Mouse (Mus musculus): ENCODE results near the gene Incenp. TPM values are rescaled to one million over a fixed set of nuclear protein-coding genes. Genes with fewer than 3 reads are reported as not detected.
"Not testable (repeated sequence)": the region's sequence is repeated elsewhere in the genome, so short reads cannot be mapped to it uniquely, and the experiment has no call there.

The Incenp gene
- polyA plus RNA-seq, 1 experiment from 2014 or later, result 92.2 TPM

GRCm38 (mm10) chr19:9914346-9914745 lies 15.0 kb upstream of the Incenp start:
- H3K9me3 ChIP-seq (replicated peaks; ENCODE audit: control insufficient read depth, low read length), result no peaks in the 10 kb centered on the region
- no peaks in the 10 kb centered on the region for H3K4me1 ChIP-seq (ENCODE audit: control insufficient read depth, insufficient read depth, low read length)
- H3K27ac ChIP-seq (replicated peaks; ENCODE audit: low read depth, low read length), result no peak overlapping the region
- DNase-seq (ENCODE audit: low spot score) (no peak), ATAC-seq (replicated peaks; ENCODE audit: insufficient number of reproducible peaks, low FRiP score, low TSS enrichment, low read depth) (no peak)
- no peaks in the 10 kb centered on the region for H3K27me3 ChIP-seq (ENCODE audit: control insufficient read depth, insufficient read depth, low read length)
- no peak overlapping the region for H3K4me3 ChIP-seq (ENCODE audit: low read depth, low read length)
- WGBS, result 84% methylated on average over 3 of the region's 3 CpGs
- H3K36me3 ChIP-seq (replicated peaks; ENCODE audit: control insufficient read depth, insufficient read depth, low read depth, low read length), result no peaks in the 10 kb centered on the region
- no peak overlapping the region for H3K9ac ChIP-seq (replicated peaks; ENCODE audit: low read length)
- no peak overlapping the region for H3K4me2 ChIP-seq (ENCODE audit: low read depth, low read length)

DNA sequence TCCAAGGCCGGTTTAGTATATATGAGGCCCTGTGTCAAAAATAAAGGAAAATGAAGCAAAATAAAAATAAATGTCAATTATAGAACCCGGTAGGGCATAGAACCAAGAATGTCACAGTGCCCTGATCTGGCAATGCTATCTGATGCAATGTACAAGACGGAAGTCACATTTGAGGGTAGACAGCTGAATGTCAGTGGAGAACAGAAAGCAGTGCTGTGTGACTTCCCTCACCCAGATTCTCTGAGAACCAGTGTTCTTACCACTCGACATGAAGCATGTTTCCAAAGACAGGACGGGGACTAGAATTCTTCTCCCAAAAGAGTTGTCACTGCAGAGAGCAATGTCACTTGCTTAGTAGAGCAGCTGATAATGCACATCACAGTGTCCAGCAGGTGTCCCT lies 14.4 kb upstream of the Incenp start:
- H3K4me1 ChIP-seq (ENCODE audit: control insufficient read depth, insufficient read depth, low read length), result no peaks in the 10 kb centered on the region
- no peak overlapping the region for H3K4me3 ChIP-seq (ENCODE audit: low read depth, low read length)
- no peak overlapping the region for H3K4me2 ChIP-seq (ENCODE audit: low read depth, low read length)
- no peaks in the 10 kb centered on the region for H3K27me3 ChIP-seq (ENCODE audit: control insufficient read depth, insufficient read depth, low read length)
- DNase-seq (ENCODE audit: low spot score) (no peak), ATAC-seq (replicated peaks; ENCODE audit: insufficient number of reproducible peaks, low FRiP score, low TSS enrichment, low read depth) (no peak)
- H3K36me3 ChIP-seq (replicated peaks; ENCODE audit: control insufficient read depth, insufficient read depth, low read depth, low read length), result no peaks in the 10 kb centered on the region
- no peak overlapping the region for H3K9ac ChIP-seq (replicated peaks; ENCODE audit: low read length)
- no peak overlapping the region for H3K27ac ChIP-seq (replicated peaks; ENCODE audit: low read depth, low read length)
- no peaks in the 10 kb centered on the region for H3K9me3 ChIP-seq (replicated peaks; ENCODE audit: control insufficient read depth, low read length)
- 86% methylated on average over 5 of the region's 5 CpGs for WGBS

DNA sequence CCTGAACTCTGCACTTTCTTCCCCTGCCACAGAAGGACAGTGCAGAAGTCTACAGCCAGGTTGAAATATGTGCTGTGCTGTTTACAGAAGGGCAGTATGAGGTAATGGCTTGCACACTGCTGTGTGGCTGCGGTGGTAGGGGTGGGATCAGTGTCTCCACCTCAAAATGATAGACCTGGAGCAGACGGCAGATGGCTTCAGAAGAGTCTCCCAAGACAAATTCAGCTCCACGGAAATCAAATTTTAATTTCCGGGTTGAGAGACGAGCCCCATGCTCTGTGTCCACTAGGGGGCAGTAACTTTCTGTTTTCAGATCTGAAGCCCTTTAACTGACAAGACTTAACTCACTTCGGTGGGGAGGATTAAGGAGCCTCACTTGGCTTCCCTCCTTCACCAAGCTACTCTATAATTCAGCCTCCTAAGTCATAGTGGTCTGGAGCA lies 12.0 kb upstream of the Incenp start:
- H3K4me1 ChIP-seq (ENCODE audit: control insufficient read depth, insufficient read depth, low read length), result no peaks in the 10 kb centered on the region
- ATAC-seq (replicated peaks; ENCODE audit: insufficient number of reproducible peaks, low FRiP score, low TSS enrichment, low read depth), result no peak
- H3K4me3 ChIP-seq (ENCODE audit: low read depth, low read length), result no peak overlapping the region
- no peaks in the 10 kb centered on the region for H3K36me3 ChIP-seq (replicated peaks; ENCODE audit: control insufficient read depth, insufficient read depth, low read depth, low read length)
- no peak overlapping the region for H3K9ac ChIP-seq (replicated peaks; ENCODE audit: low read length)
- no peaks in the 10 kb centered on the region for H3K27me3 ChIP-seq (ENCODE audit: control insufficient read depth, insufficient read depth, low read length)
- 18% methylated on average over 6 of the region's 6 CpGs for WGBS
- no peaks in the 10 kb centered on the region for H3K9me3 ChIP-seq (replicated peaks; ENCODE audit: control insufficient read depth, low read length)
- DNase-seq (ENCODE audit: low spot score), result peak; percentile 86
- no peak overlapping the region for H3K4me2 ChIP-seq (ENCODE audit: low read depth, low read length)
- H3K27ac ChIP-seq (replicated peaks; ENCODE audit: low read depth, low read length), result no peak overlapping the region

DNA sequence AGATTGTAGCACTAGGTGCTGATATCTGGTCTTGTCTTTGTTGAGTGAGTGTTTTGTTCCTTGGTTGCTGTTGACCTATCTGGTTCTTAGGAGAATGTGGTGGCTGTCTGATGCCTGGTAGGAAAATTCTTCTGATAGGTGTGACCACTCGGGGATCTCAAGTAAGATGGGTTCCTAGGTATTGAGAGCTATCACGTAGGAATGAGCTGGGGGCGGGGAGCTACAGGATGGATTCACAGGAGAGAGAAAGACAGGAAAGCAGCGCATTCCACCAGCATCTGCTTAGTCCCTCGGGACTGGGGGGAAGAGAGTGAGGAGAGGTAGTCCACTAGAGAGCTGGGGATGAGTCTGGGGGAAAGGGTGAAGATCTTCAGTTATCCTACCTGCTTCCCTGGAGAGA lies 10.0 kb upstream of the Incenp start:
- ATAC-seq (replicated peaks; ENCODE audit: insufficient number of reproducible peaks, low FRiP score, low TSS enrichment, low read depth) (no peak), DNase-seq (ENCODE audit: low spot score) (no peak)
- H3K9me3 ChIP-seq (replicated peaks; ENCODE audit: control insufficient read depth, low read length), result no peaks in the 10 kb centered on the region
- H3K27me3 ChIP-seq (ENCODE audit: control insufficient read depth, insufficient read depth, low read length), result no peaks in the 10 kb centered on the region
- H3K27ac ChIP-seq (replicated peaks; ENCODE audit: low read depth, low read length), result no peak overlapping the region
- H3K4me2 ChIP-seq (ENCODE audit: low read depth, low read length), result no peak overlapping the region
- H3K4me1 ChIP-seq (ENCODE audit: control insufficient read depth, insufficient read depth, low read length), result no peaks in the 10 kb centered on the region
- whole genome bisulfite sequencing, result 77% methylated on average over 5 of the region's 5 CpGs
- H3K9ac ChIP-seq (replicated peaks; ENCODE audit: low read length), result no peak overlapping the region
- H3K4me3 ChIP-seq (ENCODE audit: low read depth, low read length), result no peak overlapping the region
- H3K36me3 ChIP-seq (replicated peaks; ENCODE audit: control insufficient read depth, insufficient read depth, low read depth, low read length), result no peaks in the 10 kb centered on the region

- H3K4me2 ChIP-seq (ENCODE audit: low read depth, low read length); H3K4me1 ChIP-seq (ENCODE audit: control insufficient read depth, insufficient read depth, low read length); H3K4me3 ChIP-seq (ENCODE audit: low read depth, low read length); H3K27ac ChIP-seq (replicated peaks; ENCODE audit: low read depth, low read length); H3K27me3 ChIP-seq (ENCODE audit: control insufficient read depth, insufficient read depth, low read length); H3K36me3 ChIP-seq (replicated peaks; ENCODE audit: control insufficient read depth, insufficient read depth, low read depth, low read length); DNase-seq (ENCODE audit: low spot score); ATAC-seq (replicated peaks; ENCODE audit: insufficient number of reproducible peaks, low FRiP score, low TSS enrichment, low read depth); H3K9me3 ChIP-seq (replicated peaks; ENCODE audit: control insufficient read depth, low read length); H3K9ac ChIP-seq (replicated peaks; ENCODE audit: low read length): not testable (repeated sequence)
- 94% methylated on average over 2 of the region's 2 CpGs for WGBS
These were observed 1.3 kb upstream of the Incenp start for GRCm38 (mm10) chr19:9900696-9901095.

GRCm38 (mm10) chr19:9899780-9900146 lies 412 bp upstream of the Incenp start:
- whole genome bisulfite sequencing, result 8% methylated on average over 10 of the region's 10 CpGs
- Histone ChIP-seq H3K4me3 (ENCODE audit: low read depth, low read length) (peak overlapping the region; percentile 68), H3K9ac (replicated peaks; ENCODE audit: low read length) (peak overlapping the region; percentile 33), H3K27me3 (ENCODE audit: control insufficient read depth, insufficient read depth, low read length) (no peaks in the 10 kb centered on the region), H3K27ac (replicated peaks; ENCODE audit: low read depth, low read length) (peak overlapping the region; percentile 80), H3K4me1 (ENCODE audit: control insufficient read depth, insufficient read depth, low read length) (no peaks in the 10 kb centered on the region), H3K36me3 (replicated peaks; ENCODE audit: control insufficient read depth, insufficient read depth, low read depth, low read length) (no peaks in the 10 kb centered on the region; the same call in 1 of the 2 replicates), H3K4me2 (ENCODE audit: low read depth, low read length) (peak overlapping the region; percentile 52), H3K9me3 (replicated peaks; ENCODE audit: control insufficient read depth, low read length) (no peaks in the 10 kb centered on the region)
- ATAC-seq (replicated peaks; ENCODE audit: insufficient number of reproducible peaks, low FRiP score, low TSS enrichment, low read depth) (peak; percentile 66), DNase-seq (ENCODE audit: low spot score) (no peak)

DNA sequence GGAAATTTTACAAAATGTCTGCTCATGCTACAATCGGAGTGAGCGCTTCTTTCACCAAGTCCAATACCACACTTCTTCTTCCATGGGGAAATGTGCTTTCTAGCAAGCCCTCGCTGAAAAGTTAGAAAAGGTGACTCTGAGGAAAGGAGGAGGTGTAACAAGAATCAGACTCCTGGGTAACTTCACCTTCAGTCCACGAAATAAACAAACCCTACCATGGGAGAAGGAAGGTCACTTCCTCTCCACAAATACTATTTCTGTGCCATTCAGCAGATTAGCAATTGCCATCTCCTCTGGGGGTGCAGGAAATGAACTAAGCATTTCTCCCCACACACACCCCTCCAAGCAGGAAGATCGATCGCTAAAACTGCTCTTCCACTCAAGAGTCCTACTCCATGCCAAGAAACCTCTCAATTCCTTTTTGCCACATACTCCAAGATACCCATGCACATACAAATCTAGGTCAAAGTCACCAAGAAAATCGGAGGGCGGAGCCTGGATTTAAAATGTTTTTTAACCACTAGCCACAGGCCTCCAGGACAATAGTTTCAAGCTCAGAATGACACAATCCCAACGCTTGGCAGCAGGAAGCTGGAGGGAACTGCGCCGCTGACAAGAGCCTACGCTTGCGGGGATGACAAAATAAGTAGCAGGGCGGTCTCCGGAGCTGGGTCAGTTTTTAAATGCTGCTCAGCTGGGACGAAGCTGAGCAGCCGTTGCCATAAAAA lies 848 bp downstream of the Incenp start:
- Histone ChIP-seq H3K36me3 (replicated peaks; ENCODE audit: control insufficient read depth, insufficient read depth, low read depth, low read length) (peaks cover 7% of the 10 kb centered on the region), H3K9ac (replicated peaks; ENCODE audit: low read length) (peak overlapping the region; percentile 75), H3K27me3 (ENCODE audit: control insufficient read depth, insufficient read depth, low read length) (no peaks in the 10 kb centered on the region), H3K4me2 (ENCODE audit: low read depth, low read length) (peak overlapping the region; percentile 79), H3K4me3 (ENCODE audit: low read depth, low read length) (peak overlapping the region; percentile 68), H3K9me3 (replicated peaks; ENCODE audit: control insufficient read depth, low read length) (no peaks in the 10 kb centered on the region), H3K27ac (replicated peaks; ENCODE audit: low read depth, low read length) (peak overlapping the region; percentile 53), H3K4me1 (ENCODE audit: control insufficient read depth, insufficient read depth, low read length) (no peaks in the 10 kb centered on the region)
- WGBS, result 9% methylated on average over 17 of the region's 17 CpGs
- DNase-seq (ENCODE audit: low spot score), result peak; percentile 15
- no peak for ATAC-seq (replicated peaks; ENCODE audit: insufficient number of reproducible peaks, low FRiP score, low TSS enrichment, low read depth)

DNA sequence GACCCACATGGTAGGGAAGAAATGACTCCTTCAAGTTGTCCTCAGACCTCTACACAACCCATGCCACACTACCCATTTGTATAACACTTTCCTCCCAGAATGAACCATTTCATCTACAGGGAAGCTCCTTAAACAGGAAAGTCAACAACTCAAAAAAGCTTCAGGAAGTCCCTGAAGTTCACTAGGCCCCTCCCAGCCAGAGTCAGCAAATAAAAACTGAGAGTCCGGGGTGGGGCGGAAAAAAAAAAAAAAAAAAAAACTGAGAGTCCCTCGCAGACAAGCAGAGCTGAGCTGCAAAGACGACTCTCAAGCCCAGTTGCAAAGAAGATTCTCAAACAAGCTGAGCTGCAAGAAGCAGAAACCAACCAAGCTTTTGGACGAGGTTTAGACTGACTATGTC lies 3.3 kb downstream of the Incenp start:
- Histone ChIP-seq H3K4me3 (ENCODE audit: low read depth, low read length) (no peak overlapping the region), H3K9me3 (replicated peaks; ENCODE audit: control insufficient read depth, low read length) (no peaks in the 10 kb centered on the region), H3K36me3 (replicated peaks; ENCODE audit: control insufficient read depth, insufficient read depth, low read depth, low read length) (peaks cover 15% of the 10 kb centered on the region), H3K27ac (replicated peaks; ENCODE audit: low read depth, low read length) (no peak overlapping the region), H3K4me2 (ENCODE audit: low read depth, low read length) (no peak overlapping the region), H3K27me3 (ENCODE audit: control insufficient read depth, insufficient read depth, low read length) (no peaks in the 10 kb centered on the region), H3K9ac (replicated peaks; ENCODE audit: low read length) (no peak overlapping the region), H3K4me1 (ENCODE audit: control insufficient read depth, insufficient read depth, low read length) (no peaks in the 10 kb centered on the region)
- no peak for DNase-seq (ENCODE audit: low spot score)
- WGBS, result 70% methylated on average over 5 of the region's 5 CpGs
- ATAC-seq (replicated peaks; ENCODE audit: insufficient number of reproducible peaks, low FRiP score, low TSS enrichment, low read depth), result no peak
